Mouse (Mus musculus) kidney, adult 2 months (tissue): ENCODE data around the gene Fam83d. TPM values are rescaled to one million over a fixed set of nuclear protein-coding genes. Genes with fewer than 3 reads are reported as not detected.

Source experiments
- DNase-seq: peaks from one replicate; pipeline ENCODE4 v3.0.0; 2021
- H3K27ac ChIP-seq: fragments of 200-500 bp; 2 replicates; pipeline ENCODE4 v1.5.1; 2012; ENCODE audit warnings: low read depth, low read length, control low read depth, inconsistent platforms; ENCODE audit not compliant: insufficient read depth
- H3K27me3 ChIP-seq: fragments of 200-500 bp; replicated peaks from 2 replicates; pipeline ENCODE4 v1.6.1; 2012; ENCODE audit warnings: mild to moderate bottlenecking, moderate library complexity, low read length, inconsistent platforms; ENCODE audit not compliant: control insufficient read depth, insufficient read depth
- H3K36me3 ChIP-seq: fragments of 200-500 bp; 2 replicates; pipeline ENCODE4 v1.6.1; 2012; ENCODE audit warnings: mild to moderate bottlenecking, moderate library complexity, low read length, inconsistent platforms; ENCODE audit not compliant: control insufficient read depth, insufficient read depth
- H3K4me1 ChIP-seq: fragments of 200-500 bp; 2 replicates; pipeline ENCODE4 v1.6.1; 2011; ENCODE audit warnings: low read length; ENCODE audit not compliant: control insufficient read depth, insufficient read depth
- H3K4me3 ChIP-seq: fragments of 200-500 bp; 2 replicates; pipeline ENCODE4 v1.5.1; 2011; ENCODE audit warnings: mild to moderate bottlenecking, low read depth, low read length, control low read depth; ENCODE audit not compliant: insufficient read depth
- CTCF ChIP-seq: fragments of 200-500 bp; conservative IDR thresholded peaks from 2 replicates; pipeline ENCODE4 v1.5.1; 2011; ENCODE audit warnings: low read depth, mild to moderate bottlenecking, control low read depth, low read length, moderate library complexity, mixed read lengths; ENCODE audit not compliant: insufficient read depth, insufficient read length
- POLR2A ChIP-seq: fragments of 200-500 bp; IDR thresholded peaks from one replicate; pipeline ENCODE4 v1.6.1; 2011; ENCODE audit warnings: low read depth, low read length, control low read depth
- WGBS: fragments of 180-500 bp; shearing (Covaris S2); methylation state at CpG from one replicate; pipeline ENCODE4 v1.1.7; 2018; 5-methylcytosine and 5-hydroxymethylcytosine counted together
- polyA plus RNA-seq: library from polyadenylated mRNA; depleted of rRNA; stranded (reverse); fragments of >200 nt; gene quantifications from 2 replicates; pipeline ENCODE4 v1.2.3, GENCODE M21; 2012

Gene Fam83d
- polyA plus RNA-seq, 1 experiment: 0.50 TPM

DNA sequence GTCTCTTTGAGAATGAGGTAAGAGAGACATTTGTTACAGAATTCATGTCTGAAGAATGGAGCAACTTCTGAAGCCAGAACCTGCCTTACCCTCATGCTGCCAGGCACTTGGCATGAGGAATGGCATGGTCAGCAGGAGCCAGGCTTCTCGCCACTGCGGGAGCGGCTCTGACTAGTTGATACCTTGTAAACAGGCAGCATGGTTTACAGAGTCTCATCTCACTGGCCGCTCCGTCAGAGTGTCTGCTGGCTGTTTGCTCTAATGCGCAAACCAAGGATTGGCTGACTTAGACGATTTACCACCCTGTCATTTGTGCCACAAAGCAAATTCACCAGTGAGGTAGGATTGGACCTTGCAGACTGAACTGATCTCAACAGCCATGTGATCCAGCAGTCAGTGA lies 13.2 kb downstream of the Fam83d start:
- no peak for DNase-seq
- H3K27me3 ChIP-seq: no peaks in the 10 kb centered on the region
- no peak for TF ChIP-seq POLR2A
- H3K27ac ChIP-seq: no peak overlapping the region
- no peak overlapping the region for H3K4me3 ChIP-seq
- H3K4me1 ChIP-seq: no peaks in the 10 kb centered on the region
- no peaks in the 10 kb centered on the region for H3K36me3 ChIP-seq
- WGBS: 91% methylated on average over 7 of the region's 7 CpGs

DNA sequence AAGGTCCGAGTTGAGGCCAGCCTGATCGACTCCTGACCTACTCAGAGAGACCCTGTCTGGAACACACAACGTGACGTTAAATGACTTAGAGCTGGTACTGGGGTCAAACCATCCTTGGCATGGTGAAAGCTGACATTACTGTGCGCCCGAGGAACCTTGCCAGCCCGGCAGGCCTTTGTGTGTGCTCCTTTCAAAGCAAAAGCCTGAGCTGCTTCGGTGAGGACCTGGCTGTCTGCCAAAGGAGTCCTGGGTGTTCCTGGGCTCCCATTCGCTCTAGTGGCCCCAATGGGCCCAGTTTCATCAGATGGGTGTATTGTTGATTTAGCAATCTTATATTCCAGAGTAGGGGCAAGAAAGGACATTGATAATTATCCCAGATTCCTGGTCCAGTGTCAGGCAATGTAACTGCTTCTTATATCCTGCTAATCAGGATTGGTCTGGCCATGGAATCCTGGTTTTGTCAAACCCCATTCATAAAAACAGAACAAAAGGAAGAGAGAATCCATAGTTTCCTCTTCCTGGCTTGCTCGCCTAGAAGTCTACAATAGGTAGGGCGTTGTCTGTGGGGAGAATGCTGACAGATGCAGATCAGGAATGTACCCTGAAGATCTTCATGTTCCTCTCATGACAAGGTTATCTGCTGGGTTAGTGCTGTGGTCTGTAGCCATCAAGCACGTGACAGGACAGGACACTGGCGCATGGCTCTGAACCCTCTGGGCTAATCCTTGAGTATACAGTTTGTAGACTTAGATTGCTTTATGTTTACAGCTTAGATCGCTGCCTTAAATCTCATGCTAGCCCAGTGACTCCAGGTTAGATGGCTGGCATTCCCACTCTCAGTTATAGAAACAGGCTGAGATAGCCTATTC lies 19.3 kb downstream of the Fam83d start:
- no peak for TF ChIP-seq CTCF
- TF ChIP-seq POLR2A: no peak
- Histone ChIP-seq H3K27me3 (no peaks in the 10 kb centered on the region), H3K4me1 (no peaks in the 10 kb centered on the region), H3K36me3 (no peaks in the 10 kb centered on the region), H3K27ac (no peak overlapping the region), H3K4me3 (no peak overlapping the region)
- 87% methylated on average over 14 of the region's 14 CpGs for WGBS
- peak; percentile 19 for DNase-seq

DNA sequence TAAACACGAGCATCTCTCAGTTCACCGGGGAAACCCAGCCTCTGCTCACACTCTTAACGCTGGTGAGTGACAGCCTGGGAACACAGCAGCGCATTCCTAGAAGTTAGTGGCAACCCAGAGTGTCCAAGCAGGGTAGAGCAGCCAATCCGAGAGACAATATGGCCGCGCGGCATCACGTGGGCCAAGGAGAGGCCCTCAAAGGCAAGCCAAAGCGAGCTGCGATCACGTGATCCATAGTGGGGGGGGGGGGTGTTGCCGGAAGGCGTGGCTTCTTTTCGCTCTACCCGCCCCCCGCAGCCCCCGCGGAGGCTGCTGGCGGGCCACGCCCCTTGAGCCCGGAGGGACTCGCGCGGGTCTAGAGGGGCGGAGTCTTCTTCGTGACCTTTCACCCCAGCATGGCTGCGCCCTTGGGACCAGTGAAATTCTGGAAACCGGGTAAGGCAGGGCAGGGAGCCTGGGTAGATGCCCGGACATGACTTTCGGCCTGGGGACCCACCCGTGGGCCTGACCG lies 26.7 kb downstream of the Fam83d start, which contains the start of gene Dhx35:
Gene Dhx35, plus strand, starts transcription at position 314 of the 511 bp plus-strand sequence.
- 0 out of 2 replicates have a peak, but pooled peaks cover 5% of the 10 kb centered on the region for H3K4me1 ChIP-seq
- H3K27me3 ChIP-seq: no peaks in the 10 kb centered on the region
- WGBS: under 1% methylated on average over 33 of the region's 33 CpGs
- peak within 1 kb of the TSS; percentile 85 for H3K4me3 ChIP-seq
- peak; percentile 98 for DNase-seq
- H3K36me3 ChIP-seq: no peaks in the 10 kb centered on the region
- TF ChIP-seq POLR2A (no peak), CTCF (no peak)
- H3K27ac ChIP-seq: peak within 1 kb of the TSS; percentile 41

DNA sequence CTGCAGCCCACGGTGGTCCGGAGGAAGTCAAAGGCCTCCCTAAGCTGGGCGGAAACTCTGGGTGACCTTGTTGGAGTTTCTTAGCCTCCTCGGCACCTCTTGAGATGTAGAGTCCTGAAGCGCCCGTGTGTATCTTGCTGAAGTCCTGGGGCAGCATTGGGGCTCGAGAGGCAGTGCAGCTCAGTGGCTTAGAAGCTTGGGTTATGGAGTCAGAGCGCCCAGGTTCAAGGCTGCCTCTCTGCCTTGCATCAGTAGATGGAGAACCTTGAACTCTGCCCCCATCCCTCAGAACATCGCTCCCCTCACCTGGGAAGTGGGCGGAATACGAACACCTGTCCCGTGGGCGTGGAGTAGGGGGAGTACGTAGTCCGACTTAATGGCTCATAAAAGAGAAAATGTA lies 27.1 kb downstream of the Fam83d start:
- peak overlapping the region; percentile 41 for H3K27ac ChIP-seq
- WGBS: 7% methylated on average over 15 of the region's 15 CpGs
- 0 out of 2 replicates have a peak, but pooled peaks cover 5% of the 10 kb centered on the region for H3K4me1 ChIP-seq
- TF ChIP-seq CTCF: no peak
- no peak for TF ChIP-seq POLR2A
- peak overlapping the region; percentile 85 for H3K4me3 ChIP-seq
- peak; percentile 44 for DNase-seq
- H3K36me3 ChIP-seq: no peaks in the 10 kb centered on the region
- no peaks in the 10 kb centered on the region for H3K27me3 ChIP-seq

DNA sequence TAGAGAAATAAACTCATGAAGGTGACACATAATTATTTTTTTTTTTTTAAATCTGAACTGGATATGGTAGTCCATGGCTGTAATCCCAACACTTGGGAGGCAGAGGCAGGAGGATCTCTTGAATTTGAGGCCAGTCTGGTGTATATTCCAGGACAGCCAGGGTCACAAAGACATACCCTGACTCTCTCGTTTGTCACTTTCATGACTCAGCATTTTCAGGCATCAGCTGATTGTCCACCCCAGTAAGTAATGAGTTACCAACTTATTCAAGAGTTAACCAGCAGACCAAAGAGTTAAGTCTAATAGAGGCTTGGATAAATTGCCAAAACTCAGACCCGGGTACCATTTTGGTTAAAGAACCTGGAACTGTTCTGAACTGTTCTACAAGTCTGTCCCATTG lies 28.0 kb downstream of the Fam83d start:
- H3K36me3 ChIP-seq: no peaks in the 10 kb centered on the region
- 0 out of 2 replicates have a peak, but pooled peaks cover 5% of the 10 kb centered on the region for H3K4me1 ChIP-seq
- no peak for DNase-seq
- 62% methylated on average over 2 of the region's 2 CpGs for WGBS
- no peak for TF ChIP-seq CTCF
- TF ChIP-seq POLR2A: no peak
- no peaks in the 10 kb centered on the region for H3K27me3 ChIP-seq
- no peak overlapping the region for H3K4me3 ChIP-seq
- no peak overlapping the region for H3K27ac ChIP-seq

DNA sequence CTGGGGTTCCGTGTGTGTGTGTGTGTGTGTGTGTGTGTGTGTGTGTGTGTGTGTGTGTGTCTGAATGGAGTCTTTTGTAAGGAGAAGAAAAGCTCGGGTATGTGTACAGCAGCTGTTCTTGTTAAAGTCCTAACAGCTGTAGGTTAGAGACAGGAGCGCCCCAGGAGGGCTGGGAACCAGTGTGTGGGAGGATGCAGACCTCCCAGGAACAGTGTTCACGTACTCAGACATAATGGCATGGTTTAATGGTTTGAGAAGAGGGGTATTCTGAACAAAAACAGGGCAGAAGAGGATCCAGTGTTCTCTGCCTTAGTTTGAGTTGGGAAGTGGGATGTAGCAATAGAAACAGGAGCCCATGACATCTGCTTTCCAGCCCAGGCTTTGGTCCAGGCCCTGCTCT lies 31.4 kb downstream of the Fam83d start:
- WGBS: 47% methylated on average over 4 of the region's 4 CpGs

DNA sequence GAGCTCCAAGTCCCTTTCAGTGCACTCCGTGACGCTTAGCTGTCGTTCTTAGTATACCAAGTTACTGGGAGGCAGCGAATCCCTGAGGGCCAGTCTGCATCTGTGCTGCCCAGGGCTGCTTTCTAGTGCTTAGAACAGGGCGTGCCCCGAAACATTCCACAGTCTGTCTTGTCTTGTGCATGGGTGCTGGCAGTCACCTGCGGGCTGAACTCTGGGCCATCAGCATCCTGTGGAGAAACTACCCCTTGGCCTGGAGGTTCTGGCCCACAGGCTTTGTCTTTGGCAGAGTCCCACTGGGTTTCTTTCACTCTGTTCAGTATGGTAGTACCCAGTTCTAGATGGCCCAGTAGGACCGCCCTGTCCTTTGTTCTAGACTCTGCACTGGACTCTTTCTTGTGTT lies 32.9 kb downstream of the Fam83d start:
- Histone ChIP-seq H3K27me3 (no peaks in the 10 kb centered on the region), H3K27ac (no peak overlapping the region), H3K4me1 (0 out of 2 replicates have a peak, but pooled peaks cover 2% of the 10 kb centered on the region), H3K36me3 (no peaks in the 10 kb centered on the region), H3K4me3 (no peak overlapping the region)
- no peak for TF ChIP-seq POLR2A
- TF ChIP-seq CTCF: no peak
- 99% methylated on average over 8 of the region's 8 CpGs for WGBS
- no peak for DNase-seq

More for the DNA sequence above, 31.4 kb downstream of the Fam83d start:
- Histone ChIP-seq H3K27ac (no peak overlapping the region), H3K4me1 (0 out of 2 replicates have a peak, but pooled peaks cover 5% of the 10 kb centered on the region), H3K27me3 (no peaks in the 10 kb centered on the region), H3K36me3 (no peaks in the 10 kb centered on the region), H3K4me3 (no peak overlapping the region)
- TF ChIP-seq POLR2A: no peak
- no peak for TF ChIP-seq CTCF
- no peak for DNase-seq
